Mouse (Mus musculus) kidney, adult 2 months (tissue): ENCODE data around the gene Polr2e.

Experiments used
- CTCF ChIP-seq: fragments of 200-500 bp; conservative IDR thresholded peaks from 2 replicates; pipeline ENCODE4 v1.5.1; 2011; ENCODE audit warnings: low read depth, mild to moderate bottlenecking, control low read depth, low read length, moderate library complexity, mixed read lengths; ENCODE audit not compliant: insufficient read depth, insufficient read length
- POLR2A ChIP-seq: fragments of 200-500 bp; IDR thresholded peaks from one replicate; pipeline ENCODE4 v1.6.1; 2011; ENCODE audit warnings: low read depth, low read length, control low read depth

GRCm38 (mm10) chr10:80051618-80052373, 12.2 kb upstream of the Polr2e start:
- no peak for TF ChIP-seq POLR2A
- TF ChIP-seq CTCF: no peak
